Mouse (Mus musculus): ENCODE measurements around the gene Slc7a5.

Slc7a5 gene

DNA sequence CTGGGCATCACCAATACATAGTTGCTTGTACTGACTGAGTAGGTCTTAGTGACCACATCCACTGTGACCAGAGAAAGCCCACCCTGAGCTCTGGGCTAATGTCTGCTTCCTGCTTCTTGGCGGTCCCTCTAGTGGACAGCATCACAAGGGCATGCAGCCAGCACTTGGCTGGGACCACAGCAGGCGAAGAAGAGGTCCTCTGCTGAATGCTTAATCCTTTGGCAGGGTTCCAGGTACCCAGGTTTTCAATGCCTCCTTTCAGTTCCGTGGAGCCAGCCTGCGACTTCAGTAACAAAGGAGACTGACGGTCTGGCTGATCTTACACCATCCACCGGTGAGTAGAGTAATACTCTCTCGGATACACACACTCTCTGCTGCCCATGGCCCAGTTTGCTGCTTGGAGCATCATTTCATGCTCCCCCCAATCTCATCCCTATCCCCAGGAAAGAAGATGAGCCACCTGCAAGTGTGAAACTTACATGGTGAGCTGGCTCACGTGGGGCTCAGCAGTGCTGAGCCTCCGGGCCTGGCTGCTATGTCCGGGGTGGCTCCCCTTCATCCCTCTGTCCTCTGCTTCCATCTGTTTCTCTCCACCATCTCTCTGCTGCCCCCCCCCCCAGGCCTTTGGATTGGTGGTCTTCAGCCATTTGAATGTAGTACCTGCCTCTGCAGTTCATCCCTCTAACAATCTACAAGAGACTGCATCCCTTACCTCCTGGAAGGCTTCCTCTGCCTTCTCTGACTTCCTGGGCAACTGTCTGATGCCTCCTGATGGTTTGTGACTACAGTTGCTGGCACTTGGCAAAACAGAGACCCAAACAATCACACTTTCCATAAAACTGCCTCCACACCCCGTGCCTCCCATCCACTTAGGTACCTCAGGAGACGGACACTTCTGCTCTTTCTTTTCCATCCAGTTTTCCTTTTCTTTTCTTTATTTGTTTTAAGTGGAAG, 28.1 kb upstream of the Slc7a5 start:
- peak; percentile 75 for DNase-seq

DNA sequence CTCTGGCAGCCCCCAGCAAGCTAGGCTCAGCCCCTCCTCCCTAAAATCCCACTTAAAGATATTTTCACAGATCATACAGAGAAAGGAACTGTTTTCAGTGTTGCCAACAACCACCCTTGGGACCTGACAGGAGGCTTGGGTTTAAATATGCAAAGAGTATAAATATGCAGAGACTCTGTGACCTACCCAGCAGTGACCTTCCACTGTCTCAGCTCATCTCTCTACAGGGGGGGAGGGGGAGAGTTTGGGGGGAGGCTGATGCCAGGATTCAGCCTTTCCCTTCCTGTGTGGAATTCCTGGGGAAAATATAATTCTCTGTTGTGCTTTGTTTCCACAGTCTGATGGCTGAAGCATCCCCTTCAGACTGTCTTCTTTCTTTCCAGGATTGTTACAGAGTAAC, 27.4 kb upstream of the Slc7a5 start:
- no peak for DNase-seq

DNA sequence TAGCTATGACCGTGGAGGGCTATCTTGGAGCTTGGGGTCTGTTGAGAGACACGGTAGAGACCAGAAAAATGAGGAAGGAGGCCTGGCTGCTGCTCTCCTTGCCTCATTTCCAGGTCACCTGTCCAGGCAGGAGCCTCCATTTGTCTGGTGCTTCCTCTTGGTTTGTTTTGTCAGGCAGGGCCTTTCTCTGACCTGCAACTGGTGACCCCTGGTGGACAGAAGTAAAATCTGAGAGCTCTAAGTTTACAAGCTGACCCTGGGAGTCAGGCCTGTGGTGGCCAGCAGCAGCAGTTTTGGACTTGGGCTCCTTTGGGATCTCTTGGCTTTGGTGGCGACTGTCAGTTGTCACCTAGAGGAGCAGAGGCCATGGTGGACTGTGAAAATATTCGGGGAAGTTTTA, 27.0 kb upstream of the Slc7a5 start:
- DNase-seq: no peak

DNA sequence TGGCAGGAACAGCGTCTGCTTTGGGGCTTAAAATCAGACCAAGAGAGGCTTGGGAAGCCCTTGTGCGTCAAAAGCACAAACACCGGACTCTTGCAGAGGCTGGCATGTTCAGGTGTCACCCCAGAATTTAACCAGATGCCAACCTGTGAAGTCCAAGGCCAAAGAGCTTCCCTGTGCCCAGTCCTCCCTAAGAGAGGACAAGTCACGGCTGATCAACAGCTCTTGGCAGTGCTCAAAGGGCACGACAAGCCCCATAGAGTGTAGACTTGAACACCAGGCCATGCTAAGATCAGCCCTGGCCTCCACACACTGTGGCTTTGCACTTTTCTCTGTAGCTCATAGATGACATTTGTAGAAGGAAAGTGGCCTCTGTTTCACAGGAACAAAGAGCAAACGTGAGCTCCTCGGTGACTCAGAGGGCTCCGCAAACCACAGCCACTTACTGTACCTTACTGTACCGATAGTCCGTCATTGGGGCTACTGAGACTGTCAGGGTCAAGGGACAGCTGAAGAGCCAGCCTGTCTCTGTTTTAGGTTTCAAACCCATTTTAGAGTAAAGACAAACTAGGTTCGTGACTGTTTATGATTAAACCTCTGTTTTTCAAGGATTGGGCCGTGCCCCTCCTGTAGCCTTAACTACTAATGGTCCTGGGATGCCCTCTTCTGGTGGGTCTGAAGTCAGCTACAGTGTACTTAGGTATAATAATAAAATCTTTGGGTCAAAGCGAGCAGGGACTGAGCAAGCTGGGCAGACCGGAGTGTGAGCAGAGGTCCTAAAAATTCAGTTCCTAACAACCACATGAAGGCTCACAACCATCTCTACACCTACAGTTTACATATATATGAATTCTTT, 25.4 kb upstream of the Slc7a5 start:
- DNase-seq: no peak

DNA sequence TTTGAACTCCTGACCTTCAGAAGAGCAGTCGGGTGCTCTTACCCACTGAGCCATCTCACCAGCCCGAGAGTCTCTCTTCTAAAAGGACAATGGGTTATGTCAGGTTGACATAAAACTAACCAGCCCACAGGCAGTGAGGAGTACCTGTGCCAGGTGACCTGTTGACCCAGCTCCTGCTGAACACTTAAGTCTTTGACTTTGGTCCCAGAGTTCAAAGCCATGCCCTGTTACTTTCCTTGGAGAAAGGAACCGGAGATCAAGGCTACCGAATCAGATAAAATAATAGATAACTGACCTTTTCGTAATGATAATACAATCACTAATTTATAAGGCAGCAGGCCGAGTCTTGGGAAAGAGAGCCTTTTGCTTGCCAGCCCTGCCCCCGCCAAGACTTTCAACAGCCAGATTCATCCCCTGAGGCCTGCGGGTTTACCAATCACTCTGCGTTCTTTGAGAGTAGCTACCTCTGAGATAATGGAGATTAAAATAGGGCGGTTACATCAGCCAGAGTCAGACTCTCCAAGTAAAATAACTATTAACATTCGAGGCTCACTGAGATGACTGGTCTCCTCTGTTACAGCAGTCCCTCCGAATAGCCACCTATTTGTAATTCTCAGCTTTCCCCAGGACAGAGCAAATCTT, 24.7 kb upstream of the Slc7a5 start:
- no peak for DNase-seq

DNA sequence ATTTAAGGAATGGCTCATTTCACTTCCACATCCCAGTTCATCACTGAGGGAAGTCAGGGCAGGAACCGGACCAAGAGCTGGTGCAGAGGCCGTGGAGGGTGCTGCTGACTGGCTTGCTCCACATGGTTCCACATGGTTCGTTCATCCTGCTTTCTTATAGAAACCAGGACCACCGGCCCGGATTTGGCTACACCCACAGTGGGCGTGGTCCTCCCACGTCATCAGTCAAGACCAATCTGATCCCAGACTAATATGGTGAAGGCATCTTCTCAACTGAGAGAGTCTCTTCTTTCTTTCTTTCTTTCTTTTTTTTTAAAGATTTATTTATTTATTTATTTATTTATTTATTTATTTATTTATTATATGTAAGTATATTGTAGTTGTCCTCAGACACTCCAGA, 24.1 kb upstream of the Slc7a5 start:
- no peak for DNase-seq

DNA sequence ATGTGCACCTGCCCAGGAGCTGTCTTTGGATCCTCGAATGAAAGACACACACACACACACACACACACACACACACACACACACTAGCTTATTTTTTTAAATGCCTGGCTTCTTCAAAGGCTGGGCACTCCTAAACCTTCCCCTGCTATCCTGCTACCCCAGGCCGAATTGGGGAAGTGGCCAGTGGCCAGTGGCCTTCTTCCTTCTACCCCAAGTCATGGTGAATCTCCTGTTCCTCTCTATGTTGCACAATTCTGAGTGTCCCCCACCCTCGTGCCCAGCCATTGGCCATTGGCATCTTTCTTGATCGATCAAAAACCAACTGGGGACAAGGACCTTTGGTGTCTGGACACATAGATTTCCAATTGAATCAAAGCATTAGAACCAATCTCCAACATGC, 22.6 kb upstream of the Slc7a5 start:
- no peak for DNase-seq

DNA sequence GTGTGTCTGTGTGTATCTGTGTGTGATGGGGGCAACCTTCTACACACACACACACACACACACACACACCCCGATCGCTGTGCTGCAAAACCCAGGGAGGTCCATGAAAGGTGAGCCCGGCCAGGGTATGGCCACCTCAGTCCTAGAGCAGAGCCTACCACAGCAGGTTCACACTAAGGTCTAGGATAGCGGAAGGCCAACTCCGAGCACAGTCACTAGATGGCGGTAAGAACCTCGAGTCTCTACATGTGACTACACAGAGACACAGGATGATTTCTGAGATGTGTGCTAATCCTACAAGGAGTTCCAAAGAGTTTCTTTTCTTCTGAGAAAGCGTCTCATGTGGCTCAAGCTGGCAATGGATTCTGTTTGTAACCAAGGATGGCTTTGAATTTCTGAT, 19.8 kb upstream of the Slc7a5 start:
- DNase-seq: peak; percentile 47

DNA sequence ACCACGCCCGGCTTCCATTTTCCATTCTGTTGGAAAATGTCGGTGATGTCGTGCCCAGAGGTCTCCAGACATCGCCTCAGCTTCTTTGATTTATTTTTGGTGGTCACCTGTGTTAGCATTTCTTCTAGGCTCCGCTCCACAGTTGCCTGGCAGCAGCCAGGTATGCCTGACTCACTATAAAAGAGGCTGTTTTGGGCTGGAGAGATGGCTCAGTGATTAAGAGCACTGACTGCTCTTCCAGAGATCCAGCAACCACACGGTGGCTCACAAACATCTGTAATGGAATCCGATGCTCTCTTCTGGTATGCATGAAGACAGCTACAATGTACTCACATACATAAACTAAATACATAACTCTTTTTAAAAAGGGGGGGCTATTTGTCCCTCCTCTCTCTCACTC, 18.8 kb upstream of the Slc7a5 start:
- DNase-seq: no peak

DNA sequence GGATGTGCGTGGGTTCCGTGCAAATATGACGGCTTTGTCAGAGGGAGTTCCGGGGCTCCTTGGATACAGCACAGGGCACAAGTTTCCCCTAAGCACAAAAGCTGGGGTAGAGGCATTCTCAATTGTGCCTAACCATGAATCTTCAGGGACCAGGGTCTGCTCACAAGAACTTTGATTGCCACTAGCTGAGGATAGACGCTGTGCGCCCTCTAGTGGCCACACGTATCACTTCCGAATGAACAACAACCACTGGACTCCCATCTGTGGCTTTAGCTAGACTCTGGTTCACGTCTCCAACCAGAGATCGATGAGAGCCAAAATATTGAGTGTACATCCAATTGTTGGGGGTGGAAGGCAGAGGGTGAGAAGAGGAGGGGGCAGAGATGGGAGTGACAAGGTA, 18.1 kb upstream of the Slc7a5 start:
- DNase-seq: peak; percentile 88

DNA sequence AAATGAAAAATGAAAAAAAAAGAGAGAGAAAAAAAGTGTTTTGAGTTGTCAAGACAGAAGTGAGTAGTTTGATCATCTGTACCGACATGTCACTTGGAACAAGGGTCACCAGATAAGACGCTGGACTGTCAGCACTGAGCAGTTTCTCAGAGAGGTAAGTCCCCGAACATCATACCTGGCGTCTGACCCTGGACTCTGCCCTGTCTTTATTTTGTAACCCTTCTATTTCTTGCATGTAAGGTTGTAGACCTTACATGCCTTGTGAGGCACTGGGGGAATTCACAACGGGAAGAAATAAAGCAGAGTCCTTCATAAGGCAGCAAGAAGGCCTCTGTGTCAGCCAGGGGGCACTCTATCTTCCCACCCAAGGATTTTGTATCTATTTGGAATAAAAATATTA, 17.2 kb upstream of the Slc7a5 start:
- DNase-seq: no peak

DNA sequence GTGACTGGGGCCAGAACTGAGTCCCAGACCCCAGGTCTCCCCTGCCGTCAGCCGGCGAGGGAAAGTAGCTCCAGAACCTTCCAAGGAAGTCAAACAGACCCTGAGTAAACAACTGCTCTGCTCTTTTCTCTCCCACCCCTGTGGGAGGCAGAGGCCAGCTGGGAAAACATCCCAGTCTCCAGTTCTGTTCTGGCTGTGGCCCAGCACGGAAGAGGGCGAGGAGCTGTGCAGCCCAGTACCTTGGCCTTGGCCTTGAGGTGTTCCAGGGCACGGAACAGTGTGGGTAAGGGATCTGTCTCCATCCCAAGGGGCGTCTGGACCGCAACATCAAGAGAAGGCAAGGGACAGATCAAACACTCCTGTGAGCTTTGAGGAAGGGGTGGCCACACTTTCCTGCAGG, 14.6 kb upstream of the Slc7a5 start:
- DNase-seq: no peak

DNA sequence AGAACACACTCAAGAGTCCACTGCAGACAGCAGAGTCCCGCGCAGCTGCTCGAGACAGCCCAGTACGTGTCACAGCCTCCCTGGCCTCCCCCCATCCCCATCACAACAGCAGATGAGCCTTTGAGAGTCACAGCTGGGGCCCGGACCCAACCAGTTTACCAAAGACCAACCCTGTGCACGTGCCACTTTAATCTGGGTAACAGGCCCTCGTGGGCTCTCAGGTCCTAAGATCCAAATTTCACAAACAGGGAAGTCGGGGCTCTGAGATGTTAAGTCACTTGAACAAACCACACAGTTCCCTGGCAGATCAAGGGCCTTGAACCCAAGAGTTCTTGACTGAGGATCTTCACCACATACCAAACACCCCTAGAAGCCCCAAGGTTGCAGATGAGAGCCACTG, 14.1 kb upstream of the Slc7a5 start:
- no peak for DNase-seq

DNA sequence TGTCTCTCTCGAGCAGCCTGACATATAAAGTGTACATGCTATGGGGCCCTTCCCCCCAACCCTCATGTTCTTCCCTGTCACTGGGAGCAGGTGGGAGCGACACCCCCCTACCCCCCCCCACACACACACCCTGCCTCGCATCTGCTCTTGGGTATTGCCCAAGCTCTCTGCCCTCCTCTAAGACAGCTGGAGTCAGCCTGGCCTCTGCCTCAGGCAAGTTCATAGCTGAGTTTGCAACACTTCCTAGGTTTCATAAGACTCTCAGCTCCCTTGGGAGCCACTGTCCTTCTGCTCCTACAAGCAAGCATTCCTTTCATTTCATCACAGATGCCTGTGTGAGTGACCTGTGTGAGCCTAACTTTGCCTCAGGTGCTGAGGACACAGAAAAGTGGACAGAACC, 12.2 kb upstream of the Slc7a5 start:
- no peak for DNase-seq

DNA sequence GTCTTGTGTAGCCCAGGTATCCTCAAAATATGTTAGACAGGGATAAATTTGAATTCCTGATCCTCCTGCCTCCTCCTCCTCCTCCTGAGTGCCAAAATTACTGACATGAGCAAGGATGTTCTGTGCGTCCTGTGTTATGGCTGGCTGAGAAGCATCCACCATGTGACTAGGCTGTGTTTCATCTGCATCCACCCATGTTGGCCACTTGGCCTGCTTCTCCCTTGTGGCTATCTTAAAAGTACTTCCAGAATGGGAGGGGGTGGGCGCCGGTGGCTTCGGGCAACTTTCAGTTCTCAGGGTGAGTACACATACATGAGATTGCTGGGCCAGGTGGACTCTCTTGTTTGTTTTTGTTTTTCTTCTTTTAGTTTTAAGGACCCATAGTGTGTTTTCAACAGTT, 11.7 kb upstream of the Slc7a5 start:
- no peak for DNase-seq

DNA sequence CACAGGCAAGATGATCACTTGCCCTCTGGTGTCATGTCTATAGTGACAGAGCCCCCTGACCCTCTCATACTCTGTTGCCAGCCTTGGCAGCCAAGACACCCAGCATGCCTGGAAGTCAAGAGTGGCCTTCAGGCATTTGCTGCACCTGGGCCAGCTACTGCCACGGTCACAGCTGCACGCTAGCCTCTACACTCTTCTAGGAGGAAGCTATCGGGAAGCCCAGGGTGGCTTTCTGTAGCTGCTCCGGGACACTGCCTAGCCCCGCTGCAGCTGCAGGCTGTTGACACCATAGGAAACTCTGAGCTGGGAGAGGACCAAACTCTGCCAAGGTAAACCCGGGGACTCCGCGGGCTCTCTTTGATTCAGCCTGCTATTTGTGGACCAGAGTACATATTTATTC, 5.9 kb upstream of the Slc7a5 start:
- no peak for DNase-seq

DNA sequence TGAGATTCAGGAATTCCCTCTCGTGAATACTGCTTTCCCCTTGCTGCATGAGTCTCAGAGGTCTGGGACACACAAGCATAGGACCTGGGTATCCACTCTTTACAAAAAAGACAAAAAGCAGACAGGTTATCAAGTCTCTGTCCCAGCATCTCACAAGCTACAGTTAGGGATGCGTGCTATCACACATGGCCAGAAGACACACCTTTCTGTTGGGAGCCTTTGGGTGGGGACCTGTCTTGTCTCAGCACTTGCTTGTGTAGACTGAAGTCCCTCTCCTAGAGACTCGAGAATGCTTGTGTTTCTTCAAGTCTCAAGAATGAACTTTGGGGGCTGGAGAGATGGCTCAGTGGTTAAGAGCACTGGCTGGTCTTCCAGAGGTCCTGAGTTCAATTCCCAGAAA, 5.3 kb upstream of the Slc7a5 start:
- no peak for DNase-seq

DNA sequence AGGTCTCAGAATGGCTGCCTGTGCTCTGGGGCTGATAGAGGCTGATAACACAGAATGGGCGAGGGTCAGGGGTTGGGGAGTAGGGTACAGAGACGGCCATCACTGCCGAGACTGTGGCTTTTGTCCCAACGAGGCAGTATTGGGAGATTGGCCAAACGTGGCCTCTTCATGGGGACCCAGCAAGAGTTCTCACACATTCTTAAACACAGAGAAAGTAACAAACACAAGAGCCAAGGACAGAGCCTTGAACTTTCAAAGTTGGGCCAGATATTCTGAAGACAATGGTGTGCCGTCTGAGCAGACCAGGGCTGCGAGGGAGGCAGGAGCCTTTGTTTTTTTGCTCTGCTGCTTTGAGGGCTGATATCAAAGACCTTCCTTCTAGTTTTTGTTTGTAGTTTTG, 4.5 kb upstream of the Slc7a5 start:
- DNase-seq: no peak

DNA sequence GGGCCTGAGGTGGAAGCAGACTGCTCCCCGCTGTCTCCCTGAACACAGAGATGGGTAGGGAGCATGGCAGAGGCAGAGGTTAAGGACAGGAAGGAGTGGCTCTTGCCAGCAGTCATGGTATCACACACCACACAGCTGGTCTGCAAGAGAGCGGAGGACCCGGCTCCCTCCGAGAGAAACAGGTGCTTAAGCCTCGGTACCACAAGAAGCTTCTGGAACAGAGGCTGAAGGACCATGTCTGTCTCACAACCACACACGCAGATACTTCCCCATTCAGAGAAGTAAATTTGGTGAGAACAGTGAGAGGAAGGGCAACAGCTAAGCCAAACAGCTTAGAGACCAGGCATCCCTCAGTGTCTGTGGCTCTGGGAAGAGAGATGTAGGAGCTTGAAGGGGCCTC, 3.9 kb upstream of the Slc7a5 start:
- DNase-seq: no peak

DNA sequence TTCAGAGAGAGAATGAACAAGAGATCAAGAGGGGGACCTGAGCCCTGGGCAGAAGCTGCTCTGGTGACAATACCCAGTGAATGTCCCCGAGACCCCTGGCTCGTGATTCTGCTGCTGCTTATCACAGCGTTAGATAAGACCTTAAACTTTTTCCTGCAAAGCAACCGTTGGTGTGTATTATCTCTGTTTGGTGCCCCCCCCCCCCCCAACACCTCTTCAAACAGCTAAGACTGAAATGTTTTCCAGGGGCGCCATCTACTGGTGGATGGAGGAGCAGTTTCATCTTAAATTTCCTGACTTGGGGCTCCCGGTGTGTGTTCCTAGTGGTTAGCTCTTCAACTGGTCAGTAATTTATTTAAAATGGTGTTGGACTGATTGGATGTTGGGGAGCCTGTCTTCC, 2.2 kb upstream of the Slc7a5 start:
- peak; percentile 81 for DNase-seq

DNA sequence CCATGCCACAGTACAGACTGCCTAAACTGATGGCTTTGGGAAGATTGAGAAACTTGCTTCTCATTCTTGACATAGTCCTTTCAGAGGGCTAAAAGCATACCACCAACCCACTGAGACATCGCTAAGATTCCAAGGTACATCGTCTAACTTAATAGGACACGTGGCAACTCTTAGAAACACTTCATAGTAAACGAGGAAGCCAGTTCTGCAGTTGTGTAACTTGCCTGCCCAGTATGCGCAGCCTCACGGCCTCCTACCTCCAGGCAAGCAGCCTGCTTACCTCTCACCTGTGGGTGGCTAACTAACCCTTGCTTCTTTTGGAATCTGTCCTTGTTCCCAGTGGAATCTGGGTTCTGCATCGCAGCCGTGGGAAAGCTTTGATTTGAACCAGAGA, 1.7 kb upstream of the Slc7a5 start:
- DNase-seq: no peak

DNA sequence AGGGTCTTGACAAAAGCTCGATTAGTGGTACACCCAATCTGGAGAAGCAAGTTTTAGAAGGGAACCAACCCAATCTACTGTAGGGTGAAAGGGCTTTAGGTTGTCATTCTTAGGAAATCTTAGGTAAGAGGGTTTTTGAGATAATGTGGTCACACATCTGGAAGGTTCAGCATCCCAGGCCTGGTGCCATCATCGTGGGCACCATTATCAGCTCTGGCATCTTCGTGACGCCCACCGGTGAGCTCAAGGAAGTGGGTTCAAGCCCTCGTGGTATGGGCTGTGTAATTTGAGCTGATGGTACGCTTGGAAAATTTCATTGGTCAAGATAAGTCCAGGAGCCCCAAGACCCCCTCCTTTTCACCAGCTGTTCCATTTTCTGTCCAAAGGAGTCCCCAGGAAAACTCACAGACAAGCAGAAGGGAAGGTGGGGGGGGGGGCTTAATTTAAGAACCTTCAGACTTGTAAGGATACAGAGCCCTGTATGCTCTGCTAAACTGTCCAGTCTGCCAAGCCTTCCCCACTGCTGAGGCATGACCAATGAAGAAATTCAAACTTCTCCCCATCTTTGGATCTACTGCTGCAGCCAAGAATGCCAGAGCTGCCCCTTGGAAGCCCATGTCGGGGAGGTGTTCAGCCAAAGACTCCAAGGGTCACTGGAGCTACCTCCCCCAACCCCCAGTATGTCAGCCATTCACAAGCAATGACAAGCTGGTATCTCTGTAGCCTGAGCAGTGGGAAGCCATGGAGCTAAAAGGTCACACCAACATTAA, 1.1 kb upstream of the Slc7a5 start:
- DNase-seq: no peak
